Mouse (Mus musculus) ES-E14 (cell line): ENCODE data around the gene Galnt14.

Experiments
- HCFC1 ChIP-seq: IDR thresholded peaks from 2 replicates; pipeline ENCODE4 v1.6.1; 2012; ENCODE audit warnings: low read length, inconsistent platforms, borderline replicate concordance; ENCODE audit not compliant: insufficient read depth
- ZNF384 ChIP-seq: IDR thresholded peaks from 2 replicates; pipeline ENCODE4 v1.6.1; 2012; ENCODE audit warnings: low read depth, low read length, inconsistent platforms

- TF ChIP-seq ZNF384 (no peak), HCFC1 (no peak)
Measured at GRCm38 (mm10) chr17:73686292-73686691, 24.0 kb downstream of the Galnt14 start.
